Mouse (Mus musculus): ENCODE measurements around the gene Fyn. TPM values are rescaled to one million over a fixed set of nuclear protein-coding genes. Genes with fewer than 3 reads are reported as not detected.

Fyn gene
- polyA plus RNA-seq, 1 experiment = 76.1 TPM

DNA sequence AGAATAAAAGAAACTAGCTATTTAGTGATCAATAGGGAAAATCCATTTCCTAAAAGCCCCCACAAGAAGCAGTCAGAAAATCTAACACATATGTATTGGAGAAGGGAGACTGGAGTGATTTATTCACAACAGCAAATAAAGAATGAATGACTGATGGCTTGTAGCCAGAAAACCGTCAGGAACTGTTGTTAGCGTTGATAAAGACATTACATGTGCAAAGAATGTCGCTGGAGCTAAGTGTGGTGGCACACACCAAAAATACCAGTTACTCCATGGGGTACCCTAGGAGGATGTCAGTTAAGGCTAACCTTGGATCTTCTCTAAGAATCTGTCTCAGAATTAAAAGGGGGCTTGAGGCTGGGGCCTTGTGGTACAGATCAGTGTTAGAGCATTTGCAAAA is 34.3 kb upstream of the Fyn start:
- Histone ChIP-seq H3K4me1 (replicated peaks; ENCODE audit: control insufficient read depth, insufficient read depth, low read length) (peaks cover 2% of the 10 kb centered on the region), H3K4me3 (ENCODE audit: control insufficient read depth, insufficient read depth, low read length) (no peak overlapping the region), H3K27ac (ENCODE audit: control insufficient read depth, insufficient read depth, low read length) (no peak overlapping the region), H3K27me3 (ENCODE audit: control insufficient read depth, insufficient read depth, low read length) (no peaks in the 10 kb centered on the region), H3K36me3 (ENCODE audit: control insufficient read depth, insufficient read depth, low read length) (no peaks in the 10 kb centered on the region)
- no peak for TF ChIP-seq POLR2A (IDR thresholded peaks at IDR 0.05; ENCODE audit: control insufficient read depth, extremely low read depth, insufficient read depth, low read length, poor library complexity)
- no peak for TF ChIP-seq CTCF (IDR thresholded peaks at IDR 0.05; ENCODE audit: borderline replicate concordance, control insufficient read depth, extremely low read depth, insufficient read depth, low read length, poor library complexity)
- WGBS = 83% methylated on average over 3 of the region's 3 CpGs
- DNase-seq = no peak

DNA sequence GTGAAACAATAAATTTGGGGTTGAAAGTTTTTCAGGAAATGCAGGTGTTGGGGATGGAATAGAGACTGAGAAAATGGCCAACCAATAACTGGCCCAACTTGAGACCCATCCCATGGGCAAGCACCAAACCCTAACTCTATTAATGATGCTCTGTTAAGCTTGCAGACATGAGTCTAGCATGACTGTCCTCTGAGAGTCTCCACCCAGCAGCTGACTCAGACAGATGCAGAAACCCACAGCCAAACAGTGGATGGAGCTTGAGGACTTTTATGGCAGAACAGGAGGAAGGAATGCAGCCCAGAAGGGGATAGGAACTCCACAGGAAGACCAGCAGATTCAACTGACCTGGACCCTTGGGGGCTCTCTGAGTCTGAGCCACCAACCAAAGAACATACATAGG is 32.8 kb upstream of the Fyn start:
- Histone ChIP-seq H3K27me3 (ENCODE audit: control insufficient read depth, insufficient read depth, low read length) (no peaks in the 10 kb centered on the region), H3K36me3 (ENCODE audit: control insufficient read depth, insufficient read depth, low read length) (no peaks in the 10 kb centered on the region), H3K4me1 (replicated peaks; ENCODE audit: control insufficient read depth, insufficient read depth, low read length) (peaks cover 7% of the 10 kb centered on the region), H3K4me3 (ENCODE audit: control insufficient read depth, insufficient read depth, low read length) (no peak overlapping the region), H3K27ac (ENCODE audit: control insufficient read depth, insufficient read depth, low read length) (no peak overlapping the region)
- no peak for TF ChIP-seq CTCF (IDR thresholded peaks at IDR 0.05; ENCODE audit: borderline replicate concordance, control insufficient read depth, extremely low read depth, insufficient read depth, low read length, poor library complexity)
- TF ChIP-seq POLR2A (IDR thresholded peaks at IDR 0.05; ENCODE audit: control insufficient read depth, extremely low read depth, insufficient read depth, low read length, poor library complexity) = no peak
- no peak for DNase-seq

DNA sequence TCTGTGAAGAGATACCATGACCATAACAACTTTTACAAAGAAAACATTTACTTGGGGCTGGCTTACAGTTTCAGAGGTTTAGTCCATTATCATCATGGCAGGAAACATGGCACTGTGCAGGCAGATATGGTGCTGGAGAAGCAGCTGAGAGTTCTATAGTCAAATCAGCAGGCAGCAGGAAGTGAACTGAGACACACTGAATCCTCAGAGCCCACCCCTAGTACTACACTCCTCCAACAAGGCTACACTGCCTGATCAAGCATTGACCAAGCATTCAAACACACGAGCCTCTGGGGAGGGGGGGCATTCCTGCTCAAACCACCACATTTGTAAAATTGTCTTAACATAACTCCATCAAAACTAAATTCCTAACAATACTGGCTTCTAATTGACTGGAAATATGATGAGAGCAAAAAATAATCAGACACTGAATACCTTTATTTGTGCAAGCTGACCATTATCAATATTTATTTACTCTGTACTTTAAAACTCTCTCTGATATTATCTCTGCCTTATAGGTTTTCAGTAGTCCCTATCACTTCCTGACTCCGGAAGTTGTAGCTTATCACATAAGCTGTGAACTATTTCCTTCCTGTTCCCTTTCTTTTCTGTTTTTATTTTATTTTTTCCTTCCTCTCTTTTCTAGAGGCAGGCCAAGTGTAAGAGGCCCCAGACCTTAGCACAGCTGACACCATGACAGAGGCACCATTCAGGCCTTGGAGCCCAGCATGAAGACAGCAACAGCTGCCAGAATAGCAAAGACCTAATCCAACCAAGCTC is 29.3 kb upstream of the Fyn start:
- Histone ChIP-seq H3K4me1 (replicated peaks; ENCODE audit: control insufficient read depth, insufficient read depth, low read length) (peaks cover 10% of the 10 kb centered on the region), H3K27me3 (ENCODE audit: control insufficient read depth, insufficient read depth, low read length) (no peaks in the 10 kb centered on the region), H3K4me3 (ENCODE audit: control insufficient read depth, insufficient read depth, low read length) (no peak overlapping the region), H3K36me3 (ENCODE audit: control insufficient read depth, insufficient read depth, low read length) (no peaks in the 10 kb centered on the region), H3K27ac (ENCODE audit: control insufficient read depth, insufficient read depth, low read length) (peak overlapping the region; percentile 84)
- no peak for TF ChIP-seq POLR2A (IDR thresholded peaks at IDR 0.05; ENCODE audit: control insufficient read depth, extremely low read depth, insufficient read depth, low read length, poor library complexity)
- TF ChIP-seq CTCF (IDR thresholded peaks at IDR 0.05; ENCODE audit: borderline replicate concordance, control insufficient read depth, extremely low read depth, insufficient read depth, low read length, poor library complexity) = no peak
- peak; percentile 11 for DNase-seq
- 21% methylated on average over 2 of the region's 2 CpGs for WGBS

GRCm38 (mm10) chr10:39339969-39340236 is 28.8 kb upstream of the Fyn start:
- DNase-seq = no peak

DNA sequence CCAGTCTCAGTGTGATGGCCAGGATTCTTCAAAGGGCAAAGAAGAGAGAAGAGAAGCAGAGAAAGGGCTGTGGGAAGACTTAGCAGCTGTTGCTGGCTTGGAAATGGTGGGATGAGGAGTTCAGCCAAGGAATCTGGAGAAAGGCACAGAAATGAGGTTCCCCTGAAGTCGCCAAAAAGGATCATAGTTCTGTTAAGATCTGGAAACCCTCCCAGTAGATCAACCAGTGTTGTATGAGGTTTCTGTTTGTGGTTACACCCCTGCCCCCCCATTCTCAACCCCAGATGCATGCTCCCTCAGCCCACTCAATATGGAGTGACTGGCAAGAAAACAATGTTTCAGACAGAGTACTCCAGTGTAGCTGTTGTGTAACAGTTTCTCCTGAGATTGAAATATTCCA is 25.1 kb upstream of the Fyn start:
- TF ChIP-seq POLR2A (IDR thresholded peaks at IDR 0.05; ENCODE audit: control insufficient read depth, extremely low read depth, insufficient read depth, low read length, poor library complexity) (no peak), CTCF (IDR thresholded peaks at IDR 0.05; ENCODE audit: borderline replicate concordance, control insufficient read depth, extremely low read depth, insufficient read depth, low read length, poor library complexity) (no peak)
- no peak for DNase-seq
- Histone ChIP-seq H3K36me3 (ENCODE audit: control insufficient read depth, insufficient read depth, low read length) (no peaks in the 10 kb centered on the region), H3K27me3 (ENCODE audit: control insufficient read depth, insufficient read depth, low read length) (no peaks in the 10 kb centered on the region), H3K27ac (ENCODE audit: control insufficient read depth, insufficient read depth, low read length) (no peak overlapping the region), H3K4me3 (ENCODE audit: control insufficient read depth, insufficient read depth, low read length) (no peak overlapping the region), H3K4me1 (replicated peaks; ENCODE audit: control insufficient read depth, insufficient read depth, low read length) (peaks cover 10% of the 10 kb centered on the region)
- WGBS = 9% methylated on average over 1 of the region's 1 CpGs

More at GRCm38 (mm10) chr10:39339969-39340236, 28.8 kb upstream of the Fyn start:
- 18% methylated on average over 2 of the region's 2 CpGs for WGBS
- H3K27ac ChIP-seq (ENCODE audit: control insufficient read depth, insufficient read depth, low read length) = peak overlapping the region; percentile 73
- no peaks in the 10 kb centered on the region for H3K36me3 ChIP-seq (ENCODE audit: control insufficient read depth, insufficient read depth, low read length)
- no peaks in the 10 kb centered on the region for H3K27me3 ChIP-seq (ENCODE audit: control insufficient read depth, insufficient read depth, low read length)
- TF ChIP-seq CTCF (IDR thresholded peaks at IDR 0.05; ENCODE audit: borderline replicate concordance, control insufficient read depth, extremely low read depth, insufficient read depth, low read length, poor library complexity) (no peak), POLR2A (IDR thresholded peaks at IDR 0.05; ENCODE audit: control insufficient read depth, extremely low read depth, insufficient read depth, low read length, poor library complexity) (no peak)
- no peak overlapping the region for H3K4me3 ChIP-seq (ENCODE audit: control insufficient read depth, insufficient read depth, low read length)
- peaks cover 10% of the 10 kb centered on the region for H3K4me1 ChIP-seq (replicated peaks; ENCODE audit: control insufficient read depth, insufficient read depth, low read length)

DNA sequence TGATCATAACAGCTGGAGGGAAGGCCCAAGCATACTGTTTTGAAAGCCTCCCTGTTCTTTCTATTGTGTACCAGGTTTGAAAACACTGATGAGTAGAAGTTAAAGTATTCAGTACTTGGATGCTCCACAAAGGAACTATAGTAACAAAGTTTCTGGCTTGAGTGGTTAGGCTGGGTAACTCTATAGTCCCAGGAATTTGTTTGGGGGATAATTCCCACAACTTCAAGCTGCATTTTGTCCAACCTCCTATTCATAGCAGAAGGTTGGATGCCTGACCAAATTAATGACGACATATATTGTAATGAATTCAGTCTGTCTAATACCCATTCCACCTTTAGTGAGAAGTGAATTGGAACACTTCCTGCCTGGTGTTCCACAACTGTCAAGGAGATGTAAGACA is 22.7 kb upstream of the Fyn start:
- WGBS = 98% methylated on average over 1 of the region's 1 CpGs
- Histone ChIP-seq H3K4me1 (replicated peaks; ENCODE audit: control insufficient read depth, insufficient read depth, low read length) (peaks cover 3% of the 10 kb centered on the region; the same call in 1 of the 2 replicates), H3K27me3 (ENCODE audit: control insufficient read depth, insufficient read depth, low read length) (no peaks in the 10 kb centered on the region), H3K4me3 (ENCODE audit: control insufficient read depth, insufficient read depth, low read length) (no peak overlapping the region), H3K36me3 (ENCODE audit: control insufficient read depth, insufficient read depth, low read length) (no peaks in the 10 kb centered on the region), H3K27ac (ENCODE audit: control insufficient read depth, insufficient read depth, low read length) (no peak overlapping the region)
- TF ChIP-seq CTCF (IDR thresholded peaks at IDR 0.05; ENCODE audit: borderline replicate concordance, control insufficient read depth, extremely low read depth, insufficient read depth, low read length, poor library complexity) (no peak), POLR2A (IDR thresholded peaks at IDR 0.05; ENCODE audit: control insufficient read depth, extremely low read depth, insufficient read depth, low read length, poor library complexity) (no peak)
- DNase-seq = no peak
